Mouse (Mus musculus) ES-E14 (cell line): Measurements from ENCODE around the gene Prmt1. TPM values are rescaled to one million over a fixed set of nuclear protein-coding genes. Genes with fewer than 3 reads are reported as not detected.

Source experiments
- DNase-seq: peaks from one replicate; pipeline ENCODE4 v3.0.0-alpha.2; 2013; ENCODE audit warnings: low read depth, low spot score
- H3K27ac ChIP-seq: 2 replicates; pipeline ENCODE4 v1.5.1; 2012; ENCODE audit warnings: low read depth, mild to moderate bottlenecking, low read length, moderate library complexity, mixed read lengths; ENCODE audit not compliant: poor library complexity, insufficient read depth, severe bottlenecking
- H3K36me3 ChIP-seq: 2 replicates; pipeline ENCODE4 v1.6.1; 2012; ENCODE audit warnings: mild to moderate bottlenecking, low read length, moderate library complexity, mixed read lengths; ENCODE audit not compliant: control insufficient read depth, poor library complexity, insufficient read depth, severe bottlenecking
- H3K4me1 ChIP-seq, 2 experiments: fragments of 150-350 bp in 1 of 2; sonication (generic) in 1 of 2; 2 replicates each; pipeline ENCODE4 v1.6.1; 2012; ENCODE audit warnings: low read length in 2 of 2, mild to moderate bottlenecking in 1 of 2, mixed read lengths in 1 of 2; ENCODE audit not compliant: control insufficient read depth in 2 of 2, insufficient read depth in 2 of 2, poor library complexity in 1 of 2
- H3K4me3 ChIP-seq, 2 experiments: fragments of 150-350 bp in 1 of 2; sonication (generic) in 1 of 2; 2 replicates each; pipeline ENCODE4 v1.5.1; 2012; ENCODE audit warnings: low read length in 2 of 2, low read depth in 1 of 2, mild to moderate bottlenecking in 1 of 2, mixed read lengths in 1 of 2; ENCODE audit not compliant: insufficient read depth in 1 of 2, poor library complexity in 1 of 2, severe bottlenecking in 1 of 2
- H3K9ac ChIP-seq: 2 replicates; pipeline ENCODE4 v1.6.1; 2012; ENCODE audit warnings: low read depth, mild to moderate bottlenecking, low read length, mixed read lengths; ENCODE audit not compliant: poor library complexity, insufficient read depth, severe bottlenecking
- H3K9me3 ChIP-seq: fragments of 150-350 bp; sonication (generic); 2 replicates; pipeline ENCODE4 v1.6.1; 2012; ENCODE audit warnings: low read depth, mild to moderate bottlenecking, low read length; ENCODE audit not compliant: control insufficient read depth, insufficient read depth
- CHD2 ChIP-seq: IDR thresholded peaks from 2 replicates; pipeline ENCODE4 v1.6.1; 2014; ENCODE audit warnings: mild to moderate bottlenecking, low read depth, low read length, inconsistent platforms
- HCFC1 ChIP-seq: IDR thresholded peaks from 2 replicates; pipeline ENCODE4 v1.6.1; 2012; ENCODE audit warnings: low read length, inconsistent platforms, borderline replicate concordance; ENCODE audit not compliant: insufficient read depth
- MAFK ChIP-seq: IDR thresholded peaks from 2 replicates; pipeline ENCODE4 v1.6.1; 2014; ENCODE audit warnings: mild to moderate bottlenecking, low read depth, low read length, inconsistent platforms; ENCODE audit not compliant: insufficient read depth
- ZC3H11A ChIP-seq: IDR thresholded peaks from 2 replicates; pipeline ENCODE4 v1.6.1; 2012; ENCODE audit warnings: low read depth, mild to moderate bottlenecking, inconsistent platforms, low read length, borderline replicate concordance
- ZNF384 ChIP-seq: IDR thresholded peaks from 2 replicates; pipeline ENCODE4 v1.6.1; 2012; ENCODE audit warnings: low read depth, low read length, inconsistent platforms
- in situ Hi-C, 2 experiments: fragments of 600-800 bp; cut with MboI; formaldehyde crosslinking; loops; one replicate each; pipeline ENCODE4 v1.15.1; 2025; ENCODE audit warnings: low sequenced_read_pairs in 2 of 2, inconsistent platforms in 1 of 2; ENCODE audit not compliant: unreplicated experiment in 2 of 2
- total RNA-seq: library from RNA; depleted of rRNA; stranded (reverse); fragments of 300-350 nt; gene quantifications from 2 replicates; pipeline ENCODE4 v1.2.3, GENCODE M21; 2012

Prmt1 gene
- total RNA-seq, 1 experiment = 413 TPM

GRCm38 (mm10) chr7:44999753-45000152 is 13.4 kb upstream of the Prmt1 start:
- H3K4me1 ChIP-seq = peaks cover 2 to 11% of the 10 kb centered on the region in 2 experiments; a peak in 1 of 4 replicates
- TF ChIP-seq CHD2 (no peak), HCFC1 (no peak), MAFK (no peak), ZNF384 (no peak), ZC3H11A (no peak)
- no peak overlapping the region for H3K27ac ChIP-seq
- no peak overlapping the region for H3K9ac ChIP-seq
- peaks cover 44% of the 10 kb centered on the region for H3K36me3 ChIP-seq
- no peak overlapping the region for H3K4me3 ChIP-seq
- no peaks in the 10 kb centered on the region for H3K9me3 ChIP-seq
- in situ Hi-C loops = no loop called here
- no peak for DNase-seq

GRCm38 (mm10) chr7:44998501-44998955 is 12.2 kb upstream of the Prmt1 start, which contains the start of gene Bcl2l12:
Bcl2l12 (minus strand) TSS chr7:44998712.
- in situ Hi-C loops = no loop called here
- DNase-seq = no peak
- H3K36me3 ChIP-seq = peaks cover 42% of the 10 kb centered on the region

GRCm38 (mm10) chr7:44997940-44998428 is 11.6 kb upstream of the Prmt1 start:
- TF ChIP-seq ZNF384 (no peak), HCFC1 (no peak), CHD2 (no peak), ZC3H11A (no peak), MAFK (no peak)
- in situ Hi-C loops = no loop called here
- peaks cover 41% of the 10 kb centered on the region for H3K36me3 ChIP-seq

More at GRCm38 (mm10) chr7:44998501-44998955, 12.2 kb upstream of the Prmt1 start, which contains the start of gene Bcl2l12:
- Histone ChIP-seq H3K9me3 (no peaks in the 10 kb centered on the region), H3K4me3 (peak within 1 kb of the TSS; percentile 85 to 92), H3K4me1 (peaks cover 2 to 12% of the 10 kb centered on the region in 2 experiments; a peak in 1 of 4 replicates), H3K27ac (peak within 1 kb of the TSS; percentile 45), H3K9ac (peak within 1 kb of the TSS; percentile 79)
- TF ChIP-seq CHD2 (no peak), ZNF384 (no peak), MAFK (no peak)

GRCm38 (mm10) chr7:44997231-44997939 is 11.0 kb upstream of the Prmt1 start, which contains the start of gene Irf3:
Irf3 (plus strand) TSS chr7:44997648.
- peak within 1 kb of the TSS; percentile 91 for H3K9ac ChIP-seq
- peaks cover 42% of the 10 kb centered on the region for H3K36me3 ChIP-seq
- peaks cover 2 to 14% of the 10 kb centered on the region in 2 experiments; a peak in 1 of 4 replicates for H3K4me1 ChIP-seq
- H3K4me3 ChIP-seq = peak within 1 kb of the TSS; percentile 85 to 92
- in situ Hi-C loops = no loop called here
- no peaks in the 10 kb centered on the region for H3K9me3 ChIP-seq
- peak within 1 kb of the TSS; percentile 47 for H3K27ac ChIP-seq
- peak; percentile 92 for DNase-seq
- TF ChIP-seq HCFC1 = peak; percentile 99
- TF ChIP-seq ZC3H11A = no peak

More at GRCm38 (mm10) chr7:44997940-44998428, 11.6 kb upstream of the Prmt1 start:
- DNase-seq = no peak
- Histone ChIP-seq H3K9ac (peak overlapping the region; percentile 79), H3K27ac (peak overlapping the region; percentile 45; the same call in 1 of the 2 replicates), H3K4me3 (peak overlapping the region; percentile 85 to 92), H3K9me3 (no peaks in the 10 kb centered on the region), H3K4me1 (peaks cover 2 to 14% of the 10 kb centered on the region in 2 experiments; a peak in 1 of 4 replicates)
